ENCODE assay signal across 13 mouse cellular contexts in genomic region chr12:58139121-58139520, GRCm38 (mm10).
DNase-seq lines count a peak whose midpoint lies in the region.
"Had no signal": no experiment of that assay in that cellular context is flagged by ENCODE, and none has a peak within 500 bp of the region (broad histone marks: within the 10 kb centered on the region; RNA-seq: fewer than 3 reads in every experiment).

No protein-coding gene starts in this region.

- DNase-seq in frontal cortex, adult 2 months (ENCODE audit: extremely low spot score in 1 of 2, low spot score in 1 of 2): peak; percentile 46 to 62
- DNase-seq in frontal cortex, postnatal 14 days (ENCODE audit: low spot score in 2 of 2): no peak
- DNase-seq in right cerebral cortex, adult 18-20 months: peak; percentile 32
- DNase-seq in right cerebral cortex, postnatal 25 days: no peak
- peak; percentile 8 to 23 for DNase-seq in left cerebral cortex, postnatal 14 days (ENCODE audit: low spot score in 2 of 2)
- DNase-seq in lung, postnatal 14 days: no peak
- DNase-seq: adrenal gland, adult 2 months; adrenal gland, postnatal 25 days; cerebellum, adult 2 months; cerebellum, postnatal 10 days; gastrocnemius, postnatal 10 days; heart, adult 2 months; heart, postnatal 14 days had no signal

- intact Hi-C loops in left cerebral cortex, postnatal 14 days (cut with DNase I): no loop called here

Comparison
In these comparisons a context has a peak if more than half of its experiments do, and no peak if none do; other contexts are left out.
1. DNase-seq: peak in frontal cortex, adult 2 months (2 of 2), right cerebral cortex, adult 18-20 months (single experiment) and left cerebral cortex, postnatal 14 days (2 of 2); none in frontal cortex, postnatal 14 days (0 of 2), right cerebral cortex, postnatal 25 days (single experiment) and lung, postnatal 14 days (single experiment).